Mouse (Mus musculus): Measurements from ENCODE around the gene Hist1h2bm. TPM values are rescaled to one million over a fixed set of nuclear protein-coding genes. Genes with fewer than 3 reads are reported as not detected.

Hist1h2bm gene
- total RNA-seq, 1 experiment from 2014 or later, result 228 TPM

DNA sequence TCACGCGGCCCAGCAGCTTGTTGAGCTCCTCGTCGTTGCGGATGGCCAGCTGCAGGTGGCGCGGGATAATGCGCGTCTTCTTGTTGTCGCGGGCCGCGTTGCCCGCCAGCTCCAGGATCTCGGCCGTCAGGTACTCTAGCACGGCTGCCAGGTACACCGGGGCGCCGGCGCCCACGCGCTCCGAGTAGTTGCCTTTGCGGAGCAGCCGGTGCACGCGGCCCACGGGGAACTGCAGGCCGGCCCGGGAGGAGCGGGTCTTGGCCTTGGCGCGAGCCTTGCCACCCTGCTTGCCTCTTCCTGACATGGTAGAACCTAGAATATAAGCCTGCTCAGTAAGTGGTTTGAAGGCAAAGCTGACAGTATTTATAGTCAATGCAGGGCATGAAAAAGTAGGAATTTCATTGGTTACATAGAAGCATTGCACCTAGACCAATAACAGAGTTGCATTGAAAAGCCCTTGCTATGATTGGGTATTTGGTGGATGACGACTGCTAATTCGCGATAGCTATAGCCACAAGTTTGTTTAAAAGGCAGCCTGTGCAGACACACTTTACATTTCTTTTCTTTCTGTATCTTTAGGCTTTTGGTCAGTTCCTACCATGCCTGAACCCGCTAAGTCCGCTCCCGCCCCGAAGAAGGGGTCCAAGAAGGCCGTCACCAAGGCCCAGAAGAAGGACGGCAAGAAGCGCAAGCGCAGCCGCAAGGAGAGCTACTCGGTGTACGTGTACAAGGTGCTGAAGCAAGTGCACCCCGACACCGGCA lies 31.9 kb downstream of the Hist1h2bm start, which contains the start of the genes Hist1h2ak and Hist1h2bn:
Gene Hist1h2ak, minus strand, starts transcription at position 304 of the 762 bp plus-strand sequence.
Gene Hist1h2bn, plus strand, starts transcription at position 600 of the 762 bp plus-strand sequence.
- peak; percentile 89 to 94 for ATAC-seq (replicated peaks in 1 of 2; ENCODE audit: insufficient read depth in 1 of 2, low FRiP score in 2 of 2, low TSS enrichment in 1 of 2, low read depth in 1 of 2, poor library complexity in 2 of 2, severe bottlenecking in 2 of 2)

DNA sequence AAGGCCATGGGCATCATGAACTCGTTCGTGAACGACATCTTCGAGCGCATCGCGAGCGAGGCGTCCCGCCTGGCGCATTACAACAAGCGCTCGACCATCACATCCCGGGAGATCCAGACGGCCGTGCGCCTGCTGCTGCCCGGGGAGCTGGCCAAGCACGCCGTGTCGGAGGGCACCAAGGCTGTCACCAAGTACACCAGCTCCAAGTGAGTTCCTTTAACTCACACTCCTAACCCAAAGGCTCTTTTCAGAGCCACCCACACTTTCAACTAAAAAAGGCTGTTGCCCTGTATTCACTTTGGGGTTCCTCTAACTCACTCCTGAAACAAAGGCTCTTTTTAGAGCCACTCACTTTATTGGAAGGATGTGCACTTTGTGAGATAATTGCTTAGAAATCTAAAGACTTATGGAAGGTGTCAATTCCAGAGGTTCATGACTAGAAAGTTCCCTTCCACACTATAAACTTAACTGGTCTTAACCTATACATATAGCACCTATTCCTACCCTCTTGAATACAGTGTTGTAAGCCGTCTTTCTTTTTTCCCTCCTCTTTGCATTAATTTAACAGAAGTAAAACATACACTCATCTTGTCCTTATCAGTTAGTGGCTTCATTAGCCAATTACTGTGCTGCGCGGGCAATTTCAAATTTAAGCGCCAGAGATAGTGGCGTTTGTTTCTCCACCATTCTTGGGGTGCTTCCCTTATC lies 32.6 kb downstream of the Hist1h2bm start:
- peak in 1 of 2 experiments; percentile 13; a peak in 1 of 4 replicates for ATAC-seq (replicated peaks in 1 of 2; ENCODE audit: insufficient read depth in 1 of 2, low FRiP score in 2 of 2, low TSS enrichment in 1 of 2, low read depth in 1 of 2, poor library complexity in 2 of 2, severe bottlenecking in 2 of 2)

DNA sequence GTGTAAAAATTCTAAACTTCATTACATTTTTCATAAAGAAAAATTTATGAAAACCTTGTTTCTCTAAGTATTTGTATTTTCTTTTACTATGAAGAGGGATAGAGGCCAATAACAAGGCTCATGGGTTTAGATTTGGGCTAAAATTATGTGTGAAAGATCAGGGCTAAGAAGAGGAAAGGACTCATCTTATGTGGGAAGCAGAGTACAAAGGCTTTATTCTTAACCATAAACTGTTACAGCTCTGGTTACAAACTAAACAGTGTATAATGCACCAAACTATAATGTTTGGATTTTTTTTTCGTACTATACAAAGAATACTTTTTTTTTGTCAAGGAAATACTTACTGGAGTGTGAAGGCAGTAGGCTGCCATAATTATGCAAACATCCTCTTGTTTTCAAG lies 33.9 kb downstream of the Hist1h2bm start:
- ATAC-seq (replicated peaks in 1 of 2; ENCODE audit: insufficient read depth in 1 of 2, low FRiP score in 2 of 2, low TSS enrichment in 1 of 2, low read depth in 1 of 2, poor library complexity in 2 of 2, severe bottlenecking in 2 of 2), result no peak

Other genes with a start within 250 kb of the Hist1h2bm start
- gene Zkscan4, start 243.1 kb upstream of the Hist1h2bm start, total RNA-seq (2017), result 1.4 and 1.6 TPM in 2 replicates
- gene Gm10065, start 242.6 kb upstream of the Hist1h2bm start, total RNA-seq (2017), result not detected in 2 replicates
- 0.19 and 0.25 TPM in 2 replicates for gene AK157302, start 226.8 kb upstream of the Hist1h2bm start, total RNA-seq (2017)
- gene Gm11273, start 220.6 kb upstream of the Hist1h2bm start, total RNA-seq (2017), result 2.6 and 6.6 TPM in 2 replicates
- gene Zkscan8, start 190.9 kb upstream of the Hist1h2bm start, total RNA-seq (2017), result 18.2 and 21.3 TPM in 2 replicates
- not detected in 2 replicates for gene Olfr1366, start 179.2 kb upstream of the Hist1h2bm start, total RNA-seq (2017)
- not detected in 2 replicates for gene Olfr1535, start 162.2 kb upstream of the Hist1h2bm start, total RNA-seq (2017)
- not detected in 2 replicates for gene Olfr1364, start 140.3 kb upstream of the Hist1h2bm start, total RNA-seq (2017)
- not detected in 2 replicates for gene Olfr1362, start 108.0 kb upstream of the Hist1h2bm start, total RNA-seq (2017)
- gene Olfr11, start 79.5 kb upstream of the Hist1h2bm start, total RNA-seq (2017), result not detected in 2 replicates
- gene Olfr1361, start 58.7 kb upstream of the Hist1h2bm start, total RNA-seq (2017), result not detected in 2 replicates
- gene Olfr1360, start 44.6 kb upstream of the Hist1h2bm start, total RNA-seq (2017), result not detected in 2 replicates
- not detected in 2 replicates for gene Olfr1359, start 23.9 kb upstream of the Hist1h2bm start, total RNA-seq (2017)
- 207 and 226 TPM in 2 replicates for gene Hist1h2bl, start 5.9 kb upstream of the Hist1h2bm start, total RNA-seq (2017)
- 605 and 1,529 TPM in 2 replicates for gene Hist1h2ai, start 5.6 kb upstream of the Hist1h2bm start, total RNA-seq (2017)
- 66.5 and 218 TPM in 2 replicates for gene Hist1h3h, start 4.4 kb upstream of the Hist1h2bm start, total RNA-seq (2017)
- gene Hist1h4j, start 13.0 kb downstream of the Hist1h2bm start, total RNA-seq (2017), result 134 and 252 TPM in 2 replicates
- 1,343 and 1,971 TPM in 2 replicates for gene Hist1h4k, start 28.5 kb downstream of the Hist1h2bm start, total RNA-seq (2017)
- gene Hist1h2ak, start 31.8 kb downstream of the Hist1h2bm start, total RNA-seq (2017), result 437 and 599 TPM in 2 replicates
- gene Hist1h2bn, start 32.1 kb downstream of the Hist1h2bm start, total RNA-seq (2017), result 843 and 1,062 TPM in 2 replicates
- 487 and 689 TPM in 2 replicates for gene Hist1h1b, start 58.6 kb downstream of the Hist1h2bm start, total RNA-seq (2017)
- gene Hist1h3i, start 61.3 kb downstream of the Hist1h2bm start, total RNA-seq (2017), result 102 and 199 TPM in 2 replicates
- gene Hist1h2an, start 65.2 kb downstream of the Hist1h2bm start, total RNA-seq (2017), result 238 and 317 TPM in 2 replicates
- 17.5 and 24.0 TPM in 2 replicates for gene Hist1h2bp, start 65.4 kb downstream of the Hist1h2bm start, total RNA-seq (2017)
- gene Hist1h2bq, start 88.2 kb downstream of the Hist1h2bm start, total RNA-seq (2017), result 25.5 and 234 TPM in 2 replicates
- not detected in 2 replicates for gene Hist1h2ao, start 88.4 kb downstream of the Hist1h2bm start, total RNA-seq (2017)
- 1,005 and 2,128 TPM in 2 replicates for gene Hist1h4m, start 89.7 kb downstream of the Hist1h2bm start, total RNA-seq (2017)
- 608 and 1,167 TPM in 2 replicates for gene Hist1h4n, start 110.2 kb downstream of the Hist1h2bm start, total RNA-seq (2017)
- gene Hist1h2ap, start 111.5 kb downstream of the Hist1h2bm start, total RNA-seq (2017), result 2,322 and 2,497 TPM in 2 replicates
- 126 and 348 TPM in 2 replicates for gene Hist1h2br, start 111.7 kb downstream of the Hist1h2bm start, total RNA-seq (2017)
- 18.3 and 26.9 TPM in 2 replicates for gene Zfp184, start 223.1 kb downstream of the Hist1h2bm start, total RNA-seq (2017)